Mouse (Mus musculus) embryonic fibroblast, embryonic 13.5 days (primary cell): ENCODE results near the gene Castor1.

Source experiments
- CTCF ChIP-seq: IDR thresholded peaks from 2 replicates; pipeline ENCODE4 v1.5.1; 2011; ENCODE audit warnings: mild to moderate bottlenecking, control low read depth, low read length, moderate library complexity, borderline replicate concordance; ENCODE audit not compliant: insufficient read depth
- POLR2A ChIP-seq: IDR thresholded peaks from 2 replicates; pipeline ENCODE4 v1.6.1; 2011; ENCODE audit warnings: low read depth, mild to moderate bottlenecking, control low read depth, low read length, moderate library complexity

GRCm38 (mm10) chr11:4261969-4262368 lies 43.9 kb downstream of the Castor1 start:
- TF ChIP-seq CTCF (no peak), POLR2A (no peak)
